Mouse (Mus musculus): Measurements from ENCODE around the gene Bfsp1. TPM values are rescaled to one million over a fixed set of nuclear protein-coding genes. Genes with fewer than 3 reads are reported as not detected.

Bfsp1 gene
- polyA plus RNA-seq, 1 experiment, result 0.36 TPM

- DNase-seq, result no peak
- no peaks in the 10 kb centered on the region for H3K36me3 ChIP-seq (ENCODE audit: control insufficient read depth, insufficient read depth, low read length)
- 77% methylated on average over 4 of the region's 4 CpGs for WGBS
- TF ChIP-seq CTCF (conservative IDR thresholded peaks at IDR 0.05; ENCODE audit: insufficient read depth, insufficient read length, low read depth, low read length), result no peak
- no peak for TF ChIP-seq POLR2A (IDR thresholded peaks at IDR 0.05; ENCODE audit: low read depth, low read length)
- H3K27ac ChIP-seq (ENCODE audit: insufficient read depth, low read depth, low read length), result no peak overlapping the region
- H3K4me3 ChIP-seq (ENCODE audit: insufficient read depth, low read depth, low read length), result no peak overlapping the region
- H3K27me3 ChIP-seq (replicated peaks; ENCODE audit: control insufficient read depth, insufficient read depth, low read length), result no peaks in the 10 kb centered on the region
- no peaks in the 10 kb centered on the region for H3K4me1 ChIP-seq (ENCODE audit: control insufficient read depth, insufficient read depth, low read length)
Measured at GRCm38 (mm10) chr2:143853447-143853846, 9.5 kb downstream of the Bfsp1 start.

- H3K27me3 ChIP-seq (replicated peaks; ENCODE audit: control insufficient read depth, insufficient read depth, low read length), result no peaks in the 10 kb centered on the region
- no peaks in the 10 kb centered on the region for H3K4me1 ChIP-seq (ENCODE audit: control insufficient read depth, insufficient read depth, low read length)
- no peak overlapping the region for H3K27ac ChIP-seq (ENCODE audit: insufficient read depth, low read depth, low read length)
- WGBS, result 58% methylated on average over 18 of the region's 18 CpGs
- no peak overlapping the region for H3K4me3 ChIP-seq (ENCODE audit: insufficient read depth, low read depth, low read length)
- no peak for DNase-seq
- TF ChIP-seq POLR2A (IDR thresholded peaks at IDR 0.05; ENCODE audit: low read depth, low read length) (no peak), CTCF (conservative IDR thresholded peaks at IDR 0.05; ENCODE audit: insufficient read depth, insufficient read length, low read depth, low read length) (no peak)
- no peaks in the 10 kb centered on the region for H3K36me3 ChIP-seq (ENCODE audit: control insufficient read depth, insufficient read depth, low read length)
Measured at GRCm38 (mm10) chr2:143852295-143853275, 10.4 kb downstream of the Bfsp1 start.

- no peak overlapping the region for H3K27ac ChIP-seq (ENCODE audit: insufficient read depth, low read depth, low read length)
Measured at GRCm38 (mm10) chr2:143851354-143852221, 11.4 kb downstream of the Bfsp1 start.

GRCm38 (mm10) chr2:143847291-143847690, 15.7 kb downstream of the Bfsp1 start:
- Histone ChIP-seq H3K27me3 (replicated peaks; ENCODE audit: control insufficient read depth, insufficient read depth, low read length) (no peaks in the 10 kb centered on the region), H3K36me3 (ENCODE audit: control insufficient read depth, insufficient read depth, low read length) (no peaks in the 10 kb centered on the region), H3K27ac (ENCODE audit: insufficient read depth, low read depth, low read length) (no peak overlapping the region), H3K4me1 (ENCODE audit: control insufficient read depth, insufficient read depth, low read length) (peaks cover 5% of the 10 kb centered on the region), H3K4me3 (ENCODE audit: insufficient read depth, low read depth, low read length) (no peak overlapping the region)
- TF ChIP-seq POLR2A (IDR thresholded peaks at IDR 0.05; ENCODE audit: low read depth, low read length), result no peak
- no peak for TF ChIP-seq CTCF (conservative IDR thresholded peaks at IDR 0.05; ENCODE audit: insufficient read depth, insufficient read length, low read depth, low read length)
- no peak for DNase-seq
- 52% methylated on average over 3 of the region's 3 CpGs for WGBS

More at GRCm38 (mm10) chr2:143851354-143852221, 11.4 kb downstream of the Bfsp1 start:
- no peak for DNase-seq
- H3K4me1 ChIP-seq (ENCODE audit: control insufficient read depth, insufficient read depth, low read length), result peaks cover 3% of the 10 kb centered on the region
- 78% methylated on average over 12 of the region's 12 CpGs for WGBS
- no peak for TF ChIP-seq POLR2A (IDR thresholded peaks at IDR 0.05; ENCODE audit: low read depth, low read length)
- TF ChIP-seq CTCF (conservative IDR thresholded peaks at IDR 0.05; ENCODE audit: insufficient read depth, insufficient read length, low read depth, low read length), result no peak
- no peaks in the 10 kb centered on the region for H3K27me3 ChIP-seq (replicated peaks; ENCODE audit: control insufficient read depth, insufficient read depth, low read length)
- no peaks in the 10 kb centered on the region for H3K36me3 ChIP-seq (ENCODE audit: control insufficient read depth, insufficient read depth, low read length)
- no peak overlapping the region for H3K4me3 ChIP-seq (ENCODE audit: insufficient read depth, low read depth, low read length)

GRCm38 (mm10) chr2:143846799-143847198, 16.2 kb downstream of the Bfsp1 start:
- Histone ChIP-seq H3K27ac (ENCODE audit: insufficient read depth, low read depth, low read length) (no peak overlapping the region), H3K27me3 (replicated peaks; ENCODE audit: control insufficient read depth, insufficient read depth, low read length) (no peaks in the 10 kb centered on the region), H3K4me3 (ENCODE audit: insufficient read depth, low read depth, low read length) (no peak overlapping the region), H3K36me3 (ENCODE audit: control insufficient read depth, insufficient read depth, low read length) (no peaks in the 10 kb centered on the region), H3K4me1 (ENCODE audit: control insufficient read depth, insufficient read depth, low read length) (peaks cover 5% of the 10 kb centered on the region)
- no peak for TF ChIP-seq CTCF (conservative IDR thresholded peaks at IDR 0.05; ENCODE audit: insufficient read depth, insufficient read length, low read depth, low read length)
- WGBS, result 30% methylated on average over 4 of the region's 4 CpGs
- peak; percentile 84 for DNase-seq

GRCm38 (mm10) chr2:143844779-143845178, 18.2 kb downstream of the Bfsp1 start:
- H3K4me3 ChIP-seq (ENCODE audit: insufficient read depth, low read depth, low read length), result no peak overlapping the region
- TF ChIP-seq POLR2A (IDR thresholded peaks at IDR 0.05; ENCODE audit: low read depth, low read length) (no peak), CTCF (conservative IDR thresholded peaks at IDR 0.05; ENCODE audit: insufficient read depth, insufficient read length, low read depth, low read length) (no peak)
- H3K4me1 ChIP-seq (ENCODE audit: control insufficient read depth, insufficient read depth, low read length), result peaks cover 5% of the 10 kb centered on the region
- no peaks in the 10 kb centered on the region for H3K27me3 ChIP-seq (replicated peaks; ENCODE audit: control insufficient read depth, insufficient read depth, low read length)
- no peak for DNase-seq
- H3K27ac ChIP-seq (ENCODE audit: insufficient read depth, low read depth, low read length), result no peak overlapping the region
- no peaks in the 10 kb centered on the region for H3K36me3 ChIP-seq (ENCODE audit: control insufficient read depth, insufficient read depth, low read length)
- WGBS, result 86% methylated on average over 5 of the region's 5 CpGs
